Mouse (Mus musculus) lung, postnatal 0 days (tissue): ENCODE results near the gene Poc1a.

Source experiments
- CTCF ChIP-seq: IDR thresholded peaks from 2 replicates; pipeline ENCODE4 v1.5.1; 2016; ENCODE audit warnings: antibody characterized with exemption, mild to moderate bottlenecking
- EP300 ChIP-seq: IDR thresholded peaks from 2 replicates; pipeline ENCODE4 v1.6.1; 2016; ENCODE audit warnings: antibody characterized with exemption, mild to moderate bottlenecking, control low read depth

GRCm38 (mm10) chr9:106369801-106370485 lies 89.1 kb downstream of the Poc1a start:
- TF ChIP-seq CTCF (no peak), EP300 (no peak)
